Mouse (Mus musculus) stomach, embryonic 14.5 days (tissue): Measurements from ENCODE around the gene Nkiras1. TPM values are rescaled to one million over a fixed set of nuclear protein-coding genes. Genes with fewer than 3 reads are reported as not detected.
"Not testable (repeated sequence)": the region's sequence is repeated elsewhere in the genome, so short reads cannot be mapped to it uniquely, and the experiment has no call there.

ENCODE experiments used
- ATAC-seq: fragments of 200-750 bp; cut with Nextera tagmentation; 2 replicates; pipeline ENCODE4 v1.8.0; 2017; ENCODE audit warnings: low read depth, moderate TSS enrichment; ENCODE audit not compliant: insufficient number of reproducible peaks, insufficient read depth, low FRiP score
- H3K27ac ChIP-seq: fragments of 300-500 bp; sonication (generic); 2 replicates; pipeline ENCODE4 v1.5.1; 2014; ENCODE audit warnings: mild to moderate bottlenecking, low read length, moderate library complexity, mixed read lengths
- H3K27me3 ChIP-seq: fragments of 300-500 bp; sonication (generic); 2 replicates; pipeline ENCODE4 v1.6.1; 2014; ENCODE audit warnings: low read length, control low read depth, mixed read lengths; ENCODE audit not compliant: control insufficient read depth, insufficient read depth
- H3K36me3 ChIP-seq: fragments of 300-500 bp; sonication (generic); 2 replicates; pipeline ENCODE4 v1.6.1; 2014; ENCODE audit warnings: mild to moderate bottlenecking, control low read depth, low read length, moderate library complexity, mixed read lengths; ENCODE audit not compliant: control insufficient read depth, insufficient read depth
- H3K4me1 ChIP-seq: fragments of 300-500 bp; sonication (generic); 2 replicates; pipeline ENCODE4 v1.6.1; 2014; ENCODE audit warnings: low read length, control low read depth, mixed read lengths; ENCODE audit not compliant: control insufficient read depth, insufficient read depth
- H3K4me2 ChIP-seq: fragments of 300-500 bp; sonication (generic); replicated peaks from 2 replicates; pipeline ENCODE4 v1.6.1; 2014; ENCODE audit warnings: low read depth, low read length, control low read depth
- H3K4me3 ChIP-seq: fragments of 300-500 bp; sonication (generic); 2 replicates; pipeline ENCODE4 v1.5.1; 2014; ENCODE audit warnings: low read depth, low read length, control low read depth
- H3K9ac ChIP-seq: fragments of 300-500 bp; sonication (generic); replicated peaks from 2 replicates; pipeline ENCODE4 v1.6.1; 2014; ENCODE audit warnings: low read depth, mild to moderate bottlenecking, control low read depth, low read length, moderate library complexity, mixed read lengths
- H3K9me3 ChIP-seq: fragments of 300-500 bp; sonication (generic); 2 replicates; pipeline ENCODE4 v1.6.1; 2016; ENCODE audit warnings: low read depth, low read length, control low read depth; ENCODE audit not compliant: control insufficient read depth
- whole genome bisulfite sequencing: fragments of 180-500 bp; shearing (Covaris S2); extraction: QIAGEN DNeasy Blood & Tissue Kit; methylation state at CpG from one replicate; pipeline ENCODE4 v1.1.7; 2014; 5-methylcytosine and 5-hydroxymethylcytosine counted together
- polyA plus RNA-seq: library from polyadenylated mRNA; unstranded; fragments of >200 nt; fragmentation: Nextera tagmentation; extraction: Ambion mirVana; gene quantifications from 2 replicates; pipeline ENCODE4 v1.2.1, GENCODE M21; 2014

Gene Nkiras1
- polyA plus RNA-seq, 1 experiment from 2014 or later = 19.0 TPM

- 47% methylated on average over 4 of the region's 4 CpGs for WGBS
- Histone ChIP-seq H3K4me2 (no peak overlapping the region), H3K9me3 (no peaks in the 10 kb centered on the region), H3K4me3 (no peak overlapping the region), H3K27me3 (no peaks in the 10 kb centered on the region), H3K36me3 (peaks cover 11% of the 10 kb centered on the region), H3K9ac (no peak overlapping the region), H3K4me1 (no peaks in the 10 kb centered on the region), H3K27ac (no peak overlapping the region)
- ATAC-seq = no peak
Measured at GRCm38 (mm10) chr14:18263427-18263826, 7.5 kb upstream of the Nkiras1 start.

GRCm38 (mm10) chr14:18269947-18270528 lies 898 bp upstream of the Nkiras1 start:
- peaks cover 11% of the 10 kb centered on the region for H3K36me3 ChIP-seq
- H3K9ac ChIP-seq = peak overlapping the region; percentile 98
- H3K27ac ChIP-seq = peak overlapping the region; percentile 75
- not testable (repeated sequence) for H3K9me3 ChIP-seq, H3K4me1 ChIP-seq, H3K27me3 ChIP-seq, ATAC-seq
- 0% methylated on average over 23 of the region's 24 CpGs for WGBS
- peak overlapping the region; percentile 74 for H3K4me2 ChIP-seq
- peak overlapping the region; percentile 88 for H3K4me3 ChIP-seq

GRCm38 (mm10) chr14:18271666-18272065 lies 730 bp downstream of the Nkiras1 start:
- peak overlapping the region; percentile 88 for H3K4me3 ChIP-seq
- peaks cover 8% of the 10 kb centered on the region for H3K36me3 ChIP-seq
- H3K9me3 ChIP-seq = no peaks in the 10 kb centered on the region
- no peaks in the 10 kb centered on the region for H3K4me1 ChIP-seq
- WGBS = 3% methylated on average over 7 of the region's 7 CpGs
- H3K27ac ChIP-seq = no peak overlapping the region
- H3K4me2 ChIP-seq = peak overlapping the region; percentile 31
- ATAC-seq = no peak
- H3K9ac ChIP-seq = peak overlapping the region; percentile 4; the same call in 1 of the 2 replicates
- H3K27me3 ChIP-seq = no peaks in the 10 kb centered on the region

GRCm38 (mm10) chr14:18274526-18274925 lies 3.6 kb downstream of the Nkiras1 start:
- Histone ChIP-seq H3K9ac (no peak overlapping the region), H3K27me3 (no peaks in the 10 kb centered on the region), H3K9me3 (no peaks in the 10 kb centered on the region), H3K27ac (no peak overlapping the region), H3K4me1 (no peaks in the 10 kb centered on the region), H3K4me2 (no peak overlapping the region), H3K4me3 (no peak overlapping the region), H3K36me3 (peaks cover 12% of the 10 kb centered on the region)
- WGBS = 84% methylated on average over 1 of the region's 1 CpGs
- no peak for ATAC-seq

- no peaks in the 10 kb centered on the region for H3K4me1 ChIP-seq
- no peaks in the 10 kb centered on the region for H3K9me3 ChIP-seq
- 94% methylated on average over 5 of the region's 5 CpGs for WGBS
- no peaks in the 10 kb centered on the region for H3K27me3 ChIP-seq
- no peak overlapping the region for H3K9ac ChIP-seq
- H3K27ac ChIP-seq = no peak overlapping the region
- H3K4me3 ChIP-seq = no peak overlapping the region
- no peak overlapping the region for H3K4me2 ChIP-seq
- H3K36me3 ChIP-seq = peaks cover 19% of the 10 kb centered on the region
- no peak for ATAC-seq
Measured at GRCm38 (mm10) chr14:18280375-18280774, 9.4 kb downstream of the Nkiras1 start.

GRCm38 (mm10) chr14:18284581-18284980 lies 13.6 kb downstream of the Nkiras1 start:
- H3K9me3 ChIP-seq = no peaks in the 10 kb centered on the region
- peaks cover 8% of the 10 kb centered on the region; the same call in 1 of the 2 replicates for H3K36me3 ChIP-seq
- no peak overlapping the region for H3K27ac ChIP-seq
- H3K4me1 ChIP-seq = no peaks in the 10 kb centered on the region
- H3K4me3 ChIP-seq = no peak overlapping the region
- no peak overlapping the region for H3K9ac ChIP-seq
- no peaks in the 10 kb centered on the region for H3K27me3 ChIP-seq
- H3K4me2 ChIP-seq = no peak overlapping the region
- ATAC-seq = no peak
- WGBS = 83% methylated on average over 2 of the region's 2 CpGs

GRCm38 (mm10) chr14:18285476-18285875 lies 14.5 kb downstream of the Nkiras1 start:
- Histone ChIP-seq H3K36me3 (peaks cover 3% of the 10 kb centered on the region; the same call in 1 of the 2 replicates), H3K9ac (no peak overlapping the region), H3K4me1 (no peaks in the 10 kb centered on the region), H3K4me3 (no peak overlapping the region), H3K27me3 (no peaks in the 10 kb centered on the region), H3K27ac (no peak overlapping the region), H3K9me3 (no peaks in the 10 kb centered on the region), H3K4me2 (no peak overlapping the region)
- ATAC-seq = no peak
- WGBS = 80% methylated on average over 3 of the region's 3 CpGs

- Histone ChIP-seq H3K27me3 (no peaks in the 10 kb centered on the region), H3K9ac (no peak overlapping the region), H3K36me3 (peaks cover 3% of the 10 kb centered on the region; the same call in 1 of the 2 replicates), H3K9me3 (no peaks in the 10 kb centered on the region), H3K27ac (no peak overlapping the region), H3K4me3 (no peak overlapping the region), H3K4me1 (no peaks in the 10 kb centered on the region), H3K4me2 (no peak overlapping the region)
- ATAC-seq = no peak
- 95% methylated on average over 2 of the region's 2 CpGs for WGBS
Measured at GRCm38 (mm10) chr14:18286441-18286840, 15.5 kb downstream of the Nkiras1 start.

- 67% methylated on average over 2 of the region's 2 CpGs for WGBS
- no peak overlapping the region for H3K4me3 ChIP-seq
- no peaks in the 10 kb centered on the region for H3K4me1 ChIP-seq
- no peaks in the 10 kb centered on the region for H3K27me3 ChIP-seq
- H3K36me3 ChIP-seq = no peaks in the 10 kb centered on the region
- H3K9ac ChIP-seq = no peak overlapping the region
- H3K4me2 ChIP-seq = no peak overlapping the region
- no peak for ATAC-seq
- no peaks in the 10 kb centered on the region for H3K9me3 ChIP-seq
- no peak overlapping the region for H3K27ac ChIP-seq
Measured at GRCm38 (mm10) chr14:18287391-18287790, 16.5 kb downstream of the Nkiras1 start.
